Mouse (Mus musculus) spleen, postnatal 14 days (tissue): ENCODE measurements around the gene Ndufs5.
A peak's percentile ranks its signal among the peaks of the same experiment; 100 is the strongest.

Source experiments
- DNase-seq, 2 experiments: peaks; one replicate each; pipeline ENCODE4 v3.0.0; 2021 to 2022; ENCODE audit warnings: low spot score in 2 of 2

Gene Ndufs5

DNA sequence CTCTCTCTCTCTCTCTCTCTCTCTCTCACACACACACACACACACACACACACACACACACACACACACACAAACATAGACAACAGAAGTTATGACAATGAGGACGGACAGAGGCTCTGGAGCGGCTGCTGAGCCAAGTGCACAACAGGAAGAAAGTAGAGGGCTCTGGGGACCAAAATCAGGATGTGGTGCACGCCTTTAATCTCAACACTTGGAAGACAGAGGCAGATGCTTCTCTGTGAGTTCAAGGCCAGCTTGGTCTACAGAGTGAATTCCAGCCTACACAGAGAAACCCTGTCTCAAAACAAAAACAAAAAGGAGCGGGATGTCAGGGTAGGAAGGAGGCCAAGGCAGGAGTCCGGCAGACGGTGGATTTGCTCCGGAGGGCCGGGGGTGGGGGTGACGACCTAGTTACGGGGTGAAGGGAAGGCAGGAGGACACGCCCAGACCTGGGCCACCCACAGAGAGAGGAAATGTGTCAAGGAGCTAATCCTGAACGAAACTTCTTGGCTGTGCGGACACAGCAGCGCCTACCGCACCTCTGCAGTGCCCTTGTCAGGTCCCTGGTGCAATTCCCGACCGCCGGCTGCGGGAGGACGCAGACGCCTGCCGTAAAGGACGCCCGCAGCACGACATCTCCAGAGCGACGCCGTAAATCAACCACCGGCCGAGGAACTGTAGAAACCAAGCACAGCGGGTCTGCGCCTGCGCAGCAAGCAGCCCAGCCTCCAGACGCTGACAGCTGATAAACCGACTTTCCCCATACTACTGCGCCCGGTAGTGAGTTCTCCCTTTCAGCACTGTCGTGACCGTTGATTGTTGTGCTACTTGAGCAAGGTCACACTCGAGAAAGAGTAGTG, at the start of gene Ndufs5:
Gene Ndufs5, minus strand, starts transcription at position 629 of the 860 bp plus-strand sequence.
- DNase-seq: peak; percentile 93 to 94

DNA sequence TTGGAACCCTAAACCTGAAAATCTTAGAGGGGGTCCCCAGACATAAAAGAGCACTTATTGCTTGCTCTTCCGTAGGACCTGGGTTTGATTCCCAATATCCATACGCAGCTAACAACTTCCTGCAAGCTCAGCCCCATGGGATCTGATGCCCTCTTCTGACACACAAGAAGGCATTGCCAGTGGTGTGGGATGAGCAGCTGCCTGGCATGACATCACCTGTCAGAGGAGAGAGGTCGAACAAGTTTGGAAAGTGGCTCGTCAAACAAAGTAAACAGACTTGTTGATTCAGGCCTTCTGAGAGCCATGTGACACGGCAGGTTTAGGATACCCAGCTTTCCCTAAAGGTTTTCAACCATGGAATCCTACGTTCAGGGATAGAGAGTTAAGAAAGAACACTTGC, 47.1 kb upstream of the Ndufs5 start:
- no peak for DNase-seq

DNA sequence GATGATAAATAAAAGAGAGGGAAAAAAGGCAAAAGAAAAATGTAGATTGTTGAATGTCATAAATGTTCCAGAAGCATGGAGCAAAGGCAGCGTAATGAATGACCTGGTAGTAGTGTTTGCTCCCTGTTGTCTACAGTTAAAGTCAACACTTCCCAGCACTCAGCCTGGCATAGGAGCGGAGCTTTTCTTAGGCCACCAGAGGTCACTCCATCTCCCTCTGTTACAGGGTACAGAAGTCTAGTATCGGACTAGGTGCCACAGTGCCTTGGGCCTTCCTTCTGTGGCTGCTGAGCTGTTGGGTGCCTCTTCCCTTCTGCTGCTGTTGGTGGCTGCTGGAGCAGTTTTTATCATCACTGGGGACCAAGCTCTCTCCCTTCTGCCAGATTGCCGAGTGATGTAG, 40.3 kb upstream of the Ndufs5 start:
- DNase-seq: no peak

DNA sequence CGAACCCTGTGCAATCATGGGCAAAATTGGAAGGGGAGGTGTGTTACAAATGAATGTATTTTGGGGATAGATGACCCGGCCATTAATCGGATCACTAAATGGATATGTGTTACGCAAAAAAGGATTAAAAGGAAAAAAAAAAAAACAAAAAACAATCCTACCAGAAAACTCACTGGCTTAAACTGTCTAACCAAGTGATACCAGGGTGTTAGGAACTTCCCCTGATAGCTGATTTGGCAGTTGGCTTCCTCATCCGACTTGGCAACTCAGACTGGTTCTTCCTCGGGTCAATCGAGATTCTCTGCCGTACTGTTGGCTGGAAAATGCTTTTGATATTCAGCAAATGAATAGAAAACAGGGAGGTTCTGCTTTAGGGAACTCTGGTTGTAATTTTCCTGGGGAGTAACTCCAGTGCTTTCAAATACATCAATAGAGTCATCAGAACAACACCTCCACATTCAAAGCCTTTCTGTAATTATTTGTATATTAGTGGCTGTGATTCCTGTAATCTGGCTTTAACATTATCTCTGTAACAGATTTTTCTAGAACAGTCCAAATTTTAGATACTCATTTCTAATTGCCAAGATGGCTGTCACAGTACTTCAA, 32.8 kb upstream of the Ndufs5 start:
- no peak for DNase-seq

DNA sequence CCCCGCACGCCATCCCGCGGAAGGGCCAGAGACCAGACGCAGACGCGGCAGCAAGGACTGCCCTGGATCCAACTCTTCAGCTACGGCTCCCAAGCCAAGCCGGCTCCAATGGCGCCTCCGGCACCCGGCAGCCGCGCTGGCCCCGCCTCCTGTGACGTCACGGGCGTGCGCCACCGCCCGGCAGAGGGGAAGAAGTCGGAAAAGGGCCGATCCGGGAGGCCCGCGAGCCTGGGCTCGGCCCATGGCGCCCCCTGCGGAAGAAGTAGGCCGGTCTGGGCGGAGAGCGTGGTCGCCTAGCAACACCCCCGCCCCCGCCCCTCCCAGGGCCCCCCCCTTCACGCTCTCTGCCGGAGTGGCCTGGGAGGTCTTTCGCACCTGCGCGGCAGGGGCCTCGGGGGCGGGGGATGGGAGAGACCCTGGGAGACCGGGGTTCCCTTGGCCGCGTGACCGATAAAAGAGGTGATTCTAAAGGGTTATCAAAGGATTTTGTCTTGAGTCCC, 32.2 kb upstream of the Ndufs5 start, which contains the start of gene Akirin1:
Gene Akirin1, minus strand, starts transcription at position 194 of the 500 bp plus-strand sequence.
- DNase-seq: peak; percentile 95 to 98

DNA sequence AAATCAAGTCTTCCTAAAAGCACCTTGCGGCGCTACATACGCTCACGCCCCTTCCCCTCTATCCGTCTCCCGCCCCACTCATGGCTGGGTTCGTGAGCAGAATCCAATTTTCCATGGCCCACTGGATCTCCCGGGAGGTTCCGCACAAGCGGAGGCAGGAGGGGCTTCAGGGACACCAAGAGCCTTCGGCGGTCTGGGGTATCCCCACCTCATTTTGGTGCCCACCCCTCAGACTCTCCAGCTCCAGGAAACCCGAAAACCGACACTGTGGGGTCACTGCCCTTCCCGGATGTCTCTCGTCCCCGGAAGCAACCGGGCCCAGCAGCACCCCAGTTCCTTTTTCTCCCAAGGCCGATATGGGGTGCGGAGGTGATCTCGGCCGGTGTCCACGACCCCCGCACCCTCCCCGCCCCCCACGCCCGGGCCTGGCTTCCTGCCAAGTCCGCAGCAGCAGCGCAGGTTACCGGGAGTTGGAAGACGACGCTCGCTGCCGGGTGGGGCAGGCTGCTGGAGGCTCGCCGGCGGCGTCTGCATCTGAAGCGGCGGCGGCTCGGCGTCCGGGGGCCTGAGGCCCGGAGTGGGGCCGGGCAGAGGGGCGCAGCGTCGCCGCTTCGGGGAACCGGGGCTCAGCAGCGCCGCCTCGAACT, 31.6 kb upstream of the Ndufs5 start:
- no peak for DNase-seq

DNA sequence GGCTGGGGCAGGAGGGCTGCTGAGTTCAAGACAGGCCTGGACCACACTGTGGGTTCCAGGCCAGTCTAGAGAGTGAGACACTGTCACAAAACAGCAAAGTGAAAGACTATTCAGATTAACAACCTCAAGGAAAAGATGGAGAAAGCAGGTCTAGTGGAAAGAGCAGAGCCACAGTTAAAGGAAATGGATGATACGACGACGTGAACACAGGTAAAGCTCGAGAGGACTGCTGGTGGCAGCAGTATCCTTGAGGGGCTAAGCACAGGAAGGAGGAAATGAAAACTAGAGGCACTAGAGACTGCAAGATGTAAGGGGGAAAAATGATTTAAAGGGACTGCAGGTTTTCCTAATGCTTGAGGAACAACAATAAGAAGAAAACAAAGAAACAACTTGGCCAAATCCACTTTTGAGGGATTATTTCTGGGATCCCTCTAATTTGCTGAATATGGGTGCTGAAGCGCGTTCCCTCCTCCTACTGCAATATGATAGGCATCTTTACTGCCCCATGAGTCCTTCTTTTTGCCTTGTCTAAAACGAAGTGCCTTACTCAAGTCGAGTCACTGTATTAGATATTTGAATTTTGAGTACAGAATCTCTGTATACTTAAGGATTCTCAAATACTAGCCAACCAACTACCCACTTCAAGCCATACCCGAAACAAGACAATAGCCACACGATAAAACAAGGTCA, 30.9 kb upstream of the Ndufs5 start:
- no peak for DNase-seq

DNA sequence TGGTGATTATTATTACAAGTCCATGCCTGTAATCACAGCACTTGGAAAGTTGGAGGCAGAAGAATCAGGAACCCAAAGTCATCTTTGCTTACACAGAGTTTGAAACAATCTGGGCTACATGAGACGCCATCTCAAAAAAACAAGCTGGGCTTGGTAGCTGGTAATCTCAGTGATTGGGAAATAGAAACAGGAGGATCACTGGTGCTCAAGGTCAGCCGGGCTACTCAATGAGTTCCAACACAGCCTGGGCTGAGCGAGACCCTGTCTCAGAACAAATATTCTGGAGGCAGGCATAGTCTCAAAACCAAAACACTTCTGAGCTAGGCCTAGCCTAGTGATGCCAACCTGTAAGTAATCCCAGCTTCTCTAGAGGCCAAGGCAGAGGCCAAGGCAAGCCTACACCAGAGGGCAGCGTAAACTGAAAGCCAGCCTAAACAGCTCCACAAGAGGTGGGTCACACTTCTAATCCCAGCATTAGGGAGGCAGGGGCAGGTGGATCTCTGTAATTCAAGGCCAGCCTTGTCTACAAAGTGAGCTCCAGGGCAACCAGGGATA, 27.3 kb upstream of the Ndufs5 start:
- no peak for DNase-seq

DNA sequence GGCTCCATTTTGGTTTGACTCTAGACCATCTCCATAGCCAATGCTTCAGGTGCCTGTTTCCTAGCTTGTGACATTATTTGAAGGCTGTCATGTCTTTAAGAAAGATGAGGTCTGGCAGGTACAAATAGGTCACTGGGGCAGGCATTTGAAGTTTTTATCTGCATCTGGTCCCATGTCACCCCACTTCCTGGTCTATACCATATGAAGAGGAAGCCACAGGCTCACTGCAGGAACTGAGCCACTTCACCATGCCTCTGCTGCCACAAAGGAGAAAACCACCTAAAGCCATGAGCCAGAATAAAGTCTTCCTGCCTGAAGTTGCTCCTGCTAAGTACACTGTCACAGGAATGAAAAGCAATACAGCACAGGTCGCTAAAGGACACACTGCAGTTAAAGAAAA, 24.9 kb upstream of the Ndufs5 start:
- DNase-seq: no peak

DNA sequence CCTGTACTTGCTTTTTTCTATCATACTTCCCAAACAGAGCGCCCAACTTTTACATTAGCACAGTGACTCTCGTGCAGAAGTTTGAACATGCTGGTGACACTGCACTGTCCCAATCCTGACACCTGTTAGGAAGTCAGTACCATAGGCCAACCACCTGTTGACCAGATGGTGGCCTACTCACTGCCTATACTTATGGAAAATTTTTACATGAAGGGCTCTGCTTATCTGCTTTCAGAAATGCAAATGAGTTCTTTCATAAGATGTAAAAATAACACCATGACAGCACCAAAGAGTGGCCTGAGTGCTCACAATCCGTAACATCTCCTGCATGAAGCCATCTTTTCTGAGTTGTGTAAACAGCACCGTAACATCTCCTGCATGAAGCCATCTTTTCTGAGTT, 20.7 kb upstream of the Ndufs5 start:
- DNase-seq: no peak

DNA sequence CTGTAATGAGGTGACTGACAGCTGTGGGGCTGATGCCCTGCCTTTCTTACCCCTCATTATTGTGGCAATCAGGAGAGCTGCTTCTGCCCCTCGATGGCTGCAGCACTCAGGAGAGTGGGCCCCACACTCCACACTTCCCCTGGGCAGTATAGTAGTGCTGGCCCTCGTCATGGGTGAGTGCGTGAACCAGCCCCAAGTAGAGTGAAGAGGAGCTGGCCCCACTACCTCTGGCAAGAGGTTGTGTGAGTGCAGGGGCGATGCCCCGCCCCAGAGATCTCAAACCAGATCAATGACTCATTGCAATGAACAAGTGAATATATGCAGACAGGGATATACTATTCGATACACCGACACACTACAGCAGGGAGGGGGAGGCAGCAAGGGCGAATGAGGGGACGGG, 15.5 kb upstream of the Ndufs5 start:
- DNase-seq: no peak

DNA sequence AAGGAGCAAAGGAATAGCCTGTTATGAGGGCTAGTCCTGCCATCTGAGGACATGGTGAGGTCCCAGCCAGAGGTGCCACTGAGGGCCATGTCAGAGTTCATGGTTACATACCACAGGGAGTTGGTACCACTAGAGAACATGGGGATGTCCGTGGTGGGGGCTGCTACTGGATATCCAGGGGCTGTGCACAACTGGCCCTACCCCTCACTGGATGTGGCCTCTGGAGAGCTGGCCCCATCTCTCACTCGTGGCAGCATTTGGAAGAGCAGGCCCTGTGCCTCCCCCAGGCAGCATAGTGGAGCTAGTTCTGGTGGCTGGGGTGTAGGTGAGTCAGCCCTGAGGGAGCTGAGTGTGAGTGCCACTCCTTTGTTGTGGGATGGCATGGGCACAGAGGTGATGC, 14.9 kb upstream of the Ndufs5 start:
- DNase-seq: no peak

DNA sequence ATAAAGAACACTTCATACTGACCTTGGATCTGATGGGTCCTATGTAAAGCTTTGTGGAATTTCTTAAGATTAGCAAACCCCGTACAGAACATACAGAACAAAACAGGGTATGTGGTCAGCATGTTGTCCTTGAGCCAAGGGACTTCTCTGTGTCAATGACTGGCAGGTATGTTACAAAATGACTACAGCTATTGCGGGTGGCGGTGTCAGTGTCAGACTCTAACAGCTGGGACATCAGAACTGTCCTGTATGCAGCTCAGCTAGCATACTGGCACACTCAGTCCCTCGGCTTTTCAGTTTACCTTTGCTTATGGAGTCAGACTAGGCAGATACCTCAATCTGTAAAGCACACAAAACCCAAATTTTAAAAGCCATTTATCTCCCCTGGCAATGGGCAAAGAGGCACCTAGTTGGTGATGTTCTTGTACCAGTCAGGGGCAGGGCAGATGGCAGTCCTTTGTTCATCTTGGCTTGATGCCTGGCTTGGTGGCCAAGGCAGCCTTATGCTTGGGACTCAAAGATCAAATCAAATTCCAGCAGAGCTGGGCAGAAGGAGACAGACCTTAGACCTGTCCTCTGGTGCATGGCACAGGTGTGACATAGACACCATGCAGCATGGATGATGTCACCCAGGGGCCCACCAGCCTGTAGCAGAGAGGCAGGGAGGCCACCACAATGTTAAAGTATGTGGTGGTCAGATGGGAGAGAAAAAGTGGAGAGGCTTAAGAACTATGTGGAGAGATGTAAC, 14.3 kb upstream of the Ndufs5 start:
- DNase-seq: no peak

DNA sequence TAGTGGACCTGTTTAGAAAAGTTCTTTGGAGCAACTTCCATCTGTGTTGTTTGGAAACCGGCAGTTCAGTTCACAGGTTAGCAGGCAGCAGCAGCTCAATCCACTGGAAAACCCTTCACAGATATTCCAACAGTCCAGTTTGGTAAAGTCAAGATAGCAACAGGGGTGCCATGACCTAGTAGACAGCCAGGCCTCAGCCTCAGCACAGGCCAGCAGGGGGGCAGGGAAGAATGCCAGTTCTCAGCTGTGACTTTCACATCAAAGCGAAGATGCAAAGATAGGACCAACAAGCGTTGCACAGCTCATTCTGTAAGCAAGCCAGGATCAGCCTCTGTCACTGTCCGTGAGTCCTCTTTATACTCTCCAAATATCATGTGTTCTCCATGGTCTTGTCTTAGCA, 3.8 kb upstream of the Ndufs5 start:
- DNase-seq: no peak

DNA sequence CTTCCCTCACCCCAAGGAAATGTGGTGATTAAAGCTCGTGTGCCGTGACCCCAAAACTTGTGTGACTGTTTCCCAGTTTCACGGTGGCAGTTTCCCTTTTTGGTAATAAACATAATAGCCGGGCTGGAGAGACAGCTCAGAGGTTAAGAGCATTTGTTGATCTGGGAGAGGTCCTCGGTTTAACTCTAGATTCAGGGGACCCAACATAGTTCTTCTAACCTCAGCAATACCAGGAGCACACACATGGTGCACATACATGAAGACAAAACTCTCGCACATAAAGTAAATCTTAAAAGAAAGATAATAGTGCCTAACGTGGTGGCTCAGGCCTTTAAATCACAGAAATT, 405 bp upstream of the Ndufs5 start:
- DNase-seq: no peak

DNA sequence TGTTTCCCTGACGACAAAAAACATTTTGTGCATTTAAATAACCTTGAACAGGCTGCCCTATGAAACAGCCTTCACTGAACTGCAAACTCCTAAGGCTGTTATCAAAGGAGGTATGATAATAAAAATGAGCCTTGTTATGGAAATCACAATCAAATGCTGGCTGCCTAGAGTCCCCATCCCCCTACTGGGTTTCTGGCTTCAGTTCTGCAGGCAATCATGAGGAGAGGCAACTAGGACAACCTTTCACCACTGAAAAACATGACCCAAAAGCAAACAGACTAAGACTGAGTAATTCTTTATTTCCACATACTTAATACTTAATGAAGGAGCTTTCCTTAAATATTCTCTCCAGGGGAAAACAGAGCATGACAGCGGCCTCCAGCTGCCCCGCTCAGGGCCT, 5.6 kb downstream of the Ndufs5 start:
- DNase-seq: no peak

DNA sequence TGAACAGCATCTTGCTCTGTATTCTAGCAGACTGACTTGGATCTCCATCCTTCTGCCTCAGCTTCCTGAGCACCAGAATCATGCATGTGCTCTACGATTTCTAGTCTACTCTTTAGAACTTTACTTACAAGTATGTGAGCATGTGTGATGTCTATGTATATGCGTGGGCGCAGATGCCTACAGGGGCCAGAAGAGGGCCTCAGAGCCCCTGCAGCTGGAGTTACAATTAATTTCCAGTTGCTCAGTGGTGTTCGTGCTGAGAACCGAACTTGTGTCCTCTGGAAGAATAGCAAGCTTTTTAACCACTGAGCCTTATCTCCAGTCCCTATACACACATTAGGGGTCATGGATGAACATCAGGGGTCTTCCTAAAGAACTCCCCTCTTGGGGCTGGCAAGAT, 10.7 kb downstream of the Ndufs5 start:
- no peak for DNase-seq

DNA sequence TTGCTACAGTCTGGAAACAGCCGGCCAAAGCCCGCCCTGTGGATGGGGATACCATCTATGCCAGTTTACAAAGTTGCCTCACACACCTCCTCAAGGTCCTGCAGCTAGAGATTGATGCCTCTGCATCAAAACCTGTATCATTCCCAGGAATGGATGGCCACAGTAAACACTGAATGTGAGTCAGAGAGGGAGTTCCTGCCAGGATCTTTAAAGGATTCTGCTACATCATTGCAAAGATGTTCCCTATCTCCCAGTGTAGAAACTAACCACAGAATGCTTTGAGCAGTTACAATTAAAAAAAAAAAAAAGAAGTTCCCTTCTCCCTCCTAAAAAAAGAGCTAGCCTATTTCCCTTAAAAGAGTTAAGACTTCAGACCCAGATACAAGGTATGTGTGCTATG, 12.7 kb downstream of the Ndufs5 start:
- DNase-seq: no peak

DNA sequence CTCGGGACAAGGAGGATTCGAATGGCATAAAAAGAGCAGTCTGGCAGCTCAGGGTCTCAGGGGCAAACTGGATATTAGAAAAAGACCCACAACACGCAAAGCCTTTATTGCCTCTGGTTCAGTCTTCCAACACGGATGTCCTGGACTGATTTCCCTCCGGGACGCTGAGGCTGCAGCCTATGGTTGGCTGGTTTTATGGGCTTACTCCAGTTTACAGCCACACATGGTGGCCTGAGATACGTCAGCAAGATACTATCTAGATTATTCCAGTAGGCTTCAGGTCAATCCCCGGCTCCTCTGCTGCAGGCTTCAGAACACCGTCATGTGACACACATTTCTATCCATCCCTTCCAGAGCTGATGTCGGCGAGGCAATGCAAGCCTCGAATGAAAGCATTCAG, 24.6 kb downstream of the Ndufs5 start:
- no peak for DNase-seq

DNA sequence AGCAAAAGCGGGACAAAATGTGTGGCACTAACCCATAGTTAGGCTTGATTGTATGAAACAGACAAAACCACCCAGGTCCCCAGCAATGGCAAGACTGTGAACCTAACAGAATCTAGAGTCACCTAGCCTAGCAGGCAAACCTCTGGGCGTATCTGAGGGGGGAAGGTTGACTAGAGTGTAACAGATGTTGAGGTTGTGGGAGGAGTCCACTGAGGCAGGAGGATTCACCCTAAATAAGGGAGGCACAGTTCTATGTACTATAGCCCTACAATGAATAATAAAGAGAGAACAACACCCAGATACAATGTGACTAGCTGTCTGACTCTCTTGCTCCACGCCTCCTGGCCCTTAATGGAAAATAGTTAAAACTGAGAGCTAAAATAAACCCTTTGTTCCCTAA, 25.9 kb downstream of the Ndufs5 start:
- no peak for DNase-seq

DNA sequence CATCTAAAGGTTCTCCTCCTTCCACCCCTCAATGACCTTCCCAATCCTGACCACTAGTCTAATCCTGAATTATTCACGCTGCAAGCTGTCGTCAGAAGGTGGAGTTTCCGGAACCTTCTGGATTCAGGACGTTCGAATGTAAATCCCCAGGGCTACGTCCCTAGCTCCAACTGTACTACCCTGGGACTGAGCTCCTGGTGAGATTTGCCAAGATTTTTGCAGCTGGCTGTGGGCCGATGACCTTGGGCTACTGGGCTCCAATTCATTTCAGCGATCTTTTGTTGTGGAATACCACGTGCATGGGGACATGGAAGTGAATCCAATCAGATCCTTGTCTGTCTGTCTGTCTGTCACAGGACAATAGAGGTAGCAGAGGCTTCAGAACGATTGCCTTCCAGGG, 27.7 kb downstream of the Ndufs5 start:
- DNase-seq: no peak
